Mouse (Mus musculus): Measurements from ENCODE around the gene Zcchc14.

DNA sequence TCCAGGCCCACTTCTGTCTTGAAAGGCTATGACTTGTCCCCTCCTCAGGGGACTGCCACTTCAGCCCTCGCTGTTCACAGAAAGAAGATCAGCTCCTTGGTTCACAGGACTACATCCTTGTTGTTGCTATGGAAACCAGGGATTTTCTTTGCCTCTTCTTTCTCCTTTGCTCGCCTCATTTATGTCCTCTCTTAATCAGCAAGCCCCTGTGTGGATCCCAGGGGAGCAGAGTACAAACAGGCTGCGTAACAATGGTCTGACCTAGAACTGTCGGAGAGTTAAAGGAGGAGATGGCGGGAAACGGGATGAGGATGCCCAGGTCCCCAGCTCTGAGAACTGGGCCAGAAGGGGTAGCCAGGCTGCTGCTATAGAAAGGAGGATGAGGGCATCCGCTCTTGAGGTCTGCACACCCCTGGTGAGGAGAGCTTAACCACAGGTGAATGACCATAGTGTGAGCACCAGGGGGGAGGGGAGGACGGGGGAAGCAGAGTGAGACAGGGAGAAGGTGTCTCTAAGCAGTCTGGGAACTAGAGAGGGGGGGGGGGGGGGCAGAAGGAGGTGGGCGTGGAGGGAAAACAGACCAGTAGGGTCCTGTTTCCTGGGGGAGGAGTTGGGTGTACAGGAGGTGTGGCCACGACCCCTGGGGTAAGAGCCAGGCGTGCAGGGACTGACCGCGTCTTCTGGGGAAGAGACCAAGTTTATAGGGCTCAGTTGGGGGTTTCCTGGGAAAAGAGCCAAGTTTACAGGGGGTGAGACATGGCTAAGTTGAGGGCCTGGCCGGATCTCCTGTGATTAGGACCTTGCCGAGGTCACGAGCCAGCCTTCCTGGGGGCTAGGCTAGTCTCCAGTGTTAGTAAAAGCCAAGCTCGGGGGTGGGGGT, 45.3 kb upstream of the Zcchc14 start:
- TF ChIP-seq CTCF (IDR thresholded peaks at IDR 0.05; ENCODE audit: control insufficient read depth, insufficient read depth, insufficient replicate concordance, low read depth, low read length), result no peak
- no peak for TF ChIP-seq POLR2A (IDR thresholded peaks at IDR 0.05; ENCODE audit: control insufficient read depth, low read depth, low read length)

Data from testis, adult 2 months (tissue).